Mouse (Mus musculus) lung, adult 18-20 months (tissue): ENCODE measurements around the gene Fli1.

Experiments used
- DNase-seq, 2 experiments: peaks; one replicate each; pipeline ENCODE4 v3.0.0; 2022; ENCODE audit warnings: mixed read lengths in 2 of 2

Gene Fli1

GRCm38 (mm10) chr9:32521331-32521730, 21.3 kb downstream of the Fli1 start:
- DNase-seq: no peak

- DNase-seq: no peak
Measured at GRCm38 (mm10) chr9:32520821-32521220, 21.8 kb downstream of the Fli1 start.

- DNase-seq: no peak
Measured at GRCm38 (mm10) chr9:32519101-32520051, 23.3 kb downstream of the Fli1 start.

GRCm38 (mm10) chr9:32518351-32519075, 24.1 kb downstream of the Fli1 start:
- no peak for DNase-seq

DNA sequence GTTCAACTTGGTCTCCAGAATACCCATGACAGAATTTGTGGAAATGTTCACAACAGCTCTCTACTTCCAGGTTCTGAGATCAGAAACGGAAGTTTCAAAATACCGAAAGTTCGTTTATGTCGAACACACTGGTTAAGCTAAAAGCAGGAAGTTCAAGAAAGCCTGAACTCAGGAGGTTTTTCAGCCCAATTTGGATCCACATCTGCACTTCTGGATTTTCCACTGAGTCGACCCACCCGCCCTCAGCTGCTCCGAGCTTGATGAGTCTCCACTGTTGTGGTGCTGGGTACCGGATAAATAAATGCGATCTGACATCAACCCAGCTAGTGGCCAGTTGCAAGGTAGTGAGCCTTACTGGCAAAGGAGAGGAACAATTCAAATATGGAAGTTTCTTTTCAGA, 26.0 kb downstream of the Fli1 start:
- DNase-seq: peak in 1 of 2 experiments; percentile 30

DNA sequence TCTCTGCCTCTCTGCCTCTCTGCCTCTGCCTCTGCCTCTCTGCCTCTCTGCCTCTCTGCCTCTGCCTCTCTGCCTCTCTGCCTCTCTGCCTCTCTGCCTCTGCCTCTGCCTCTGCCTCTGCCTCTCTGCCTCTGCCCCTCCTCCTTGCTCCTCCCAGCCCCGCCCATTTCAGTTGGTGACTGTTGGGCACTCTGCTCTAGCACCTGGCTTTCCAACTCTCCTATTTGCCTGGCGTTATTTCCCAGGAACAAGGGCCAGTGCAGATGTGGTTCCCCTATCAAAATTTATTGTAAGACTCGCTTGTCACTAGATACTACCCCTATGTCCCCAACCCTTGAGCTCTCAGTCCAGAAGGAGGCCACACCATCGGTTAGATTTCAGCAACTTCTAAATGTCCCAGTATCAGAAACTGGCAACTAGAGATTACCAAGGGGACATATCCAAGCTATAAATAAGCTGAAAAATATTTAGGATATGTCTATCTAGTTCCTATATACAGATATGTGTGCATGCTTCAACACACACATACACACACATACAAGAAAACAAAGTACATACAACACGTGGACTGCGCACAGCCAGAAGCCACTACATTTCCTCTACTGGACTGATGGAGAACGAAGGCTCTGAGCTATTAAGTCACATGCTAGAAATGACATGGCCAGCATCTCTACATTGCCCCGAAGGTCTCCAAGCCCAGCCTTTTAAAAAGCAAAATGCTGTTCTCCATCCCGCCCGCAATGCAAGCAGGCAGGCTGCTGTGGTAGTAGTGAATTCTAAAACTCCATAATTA, 26.6 kb downstream of the Fli1 start:
- DNase-seq: peak; percentile 54 to 62

DNA sequence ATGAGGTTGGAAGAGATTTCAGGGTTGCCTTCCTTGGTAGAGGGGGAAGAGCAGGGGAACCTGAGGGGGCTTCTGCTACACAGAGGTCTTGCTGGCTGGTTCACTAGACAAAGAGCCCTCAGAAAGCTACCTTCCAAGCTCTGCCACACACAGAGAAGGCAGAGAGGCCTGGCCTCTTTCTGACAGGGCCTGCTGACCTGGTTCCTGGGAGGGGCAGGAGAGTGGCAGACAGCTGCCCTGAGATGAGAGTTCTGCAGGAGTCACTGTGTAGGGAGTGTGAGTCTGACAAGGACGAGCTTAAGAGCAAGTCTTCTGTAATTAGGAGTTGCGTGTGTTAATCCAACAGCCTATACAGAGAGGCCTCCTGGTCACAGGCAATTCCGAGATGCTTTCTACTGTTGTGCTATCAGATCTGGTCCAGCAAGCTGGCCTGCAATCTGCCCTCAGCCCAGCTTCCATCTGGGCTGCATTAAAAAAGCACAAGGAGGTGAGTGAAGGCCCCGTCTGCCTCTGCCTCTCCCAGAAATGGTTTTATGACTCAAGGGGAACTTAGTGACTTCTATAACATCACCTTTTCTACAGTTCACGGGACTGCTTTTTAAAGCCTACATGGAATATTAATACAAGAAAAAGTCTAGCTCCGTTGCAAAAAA, 28.1 kb downstream of the Fli1 start:
- DNase-seq: no peak

- no peak for DNase-seq
Measured at GRCm38 (mm10) chr9:32513471-32513870, 29.2 kb downstream of the Fli1 start.

DNA sequence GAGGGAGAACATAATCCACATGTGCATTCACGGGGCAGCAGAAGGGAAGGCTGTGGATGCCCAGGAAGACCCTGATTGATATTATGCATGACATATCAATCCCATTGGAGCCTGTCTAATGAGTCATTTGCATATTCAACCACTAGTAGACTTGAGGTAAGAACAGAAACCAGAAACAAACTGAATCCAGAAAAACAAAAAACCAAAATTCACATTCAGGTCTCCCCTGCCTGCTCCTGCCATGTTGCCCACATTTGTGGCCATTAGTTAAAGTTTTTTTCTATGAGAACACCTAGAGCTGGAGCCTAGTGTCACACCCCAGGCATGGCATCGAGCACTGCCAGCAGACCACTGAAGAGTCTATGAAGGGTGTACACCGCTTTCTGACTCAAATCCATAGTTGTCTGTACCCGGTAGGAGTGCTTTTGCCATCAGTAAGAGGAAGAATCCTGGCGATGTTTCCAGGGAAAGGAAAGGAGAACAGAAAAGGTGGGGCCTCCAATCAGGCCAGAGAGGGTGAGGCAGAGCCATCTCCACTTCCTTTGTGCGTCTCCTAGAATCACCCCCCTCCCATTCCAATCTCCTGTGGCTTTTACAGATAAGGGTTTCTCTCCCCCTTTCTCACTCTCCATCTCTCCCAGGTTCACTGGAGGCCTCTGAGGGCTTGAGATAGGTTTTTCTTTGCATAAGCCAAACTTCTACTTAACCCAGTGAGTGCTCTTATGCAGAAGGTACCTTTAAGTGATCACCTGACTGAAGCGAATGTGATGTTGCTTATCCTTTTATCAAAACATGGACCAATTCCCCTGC, 32.0 kb downstream of the Fli1 start:
- DNase-seq: no peak

DNA sequence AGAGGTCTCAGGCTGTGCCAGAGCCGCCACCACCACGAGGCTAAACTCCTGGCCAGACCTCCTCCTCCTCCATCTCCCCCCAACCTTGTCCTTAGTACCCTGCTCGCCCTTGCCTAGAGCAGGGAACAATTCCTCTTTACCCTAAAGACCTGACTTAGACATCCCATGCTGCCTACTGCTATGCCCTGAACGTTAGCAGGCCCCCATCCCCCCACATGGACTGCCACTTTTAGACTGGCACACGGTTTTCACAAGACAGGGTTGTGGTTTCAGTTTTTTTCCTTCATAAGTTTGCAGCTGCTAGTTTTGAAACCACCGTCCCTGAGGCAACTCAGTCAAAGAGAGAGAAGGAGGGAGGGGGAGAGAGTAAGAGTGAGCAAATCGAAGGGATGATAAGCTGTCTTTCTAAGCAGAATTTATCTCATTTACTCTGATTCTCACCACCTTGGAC, 32.9 kb downstream of the Fli1 start:
- DNase-seq: peak; percentile 51 to 55

GRCm38 (mm10) chr9:32508648-32509047, 34.0 kb downstream of the Fli1 start:
- DNase-seq: peak; percentile 64 to 73

- no peak for DNase-seq
Measured at GRCm38 (mm10) chr9:32508118-32508517, 34.5 kb downstream of the Fli1 start.

DNA sequence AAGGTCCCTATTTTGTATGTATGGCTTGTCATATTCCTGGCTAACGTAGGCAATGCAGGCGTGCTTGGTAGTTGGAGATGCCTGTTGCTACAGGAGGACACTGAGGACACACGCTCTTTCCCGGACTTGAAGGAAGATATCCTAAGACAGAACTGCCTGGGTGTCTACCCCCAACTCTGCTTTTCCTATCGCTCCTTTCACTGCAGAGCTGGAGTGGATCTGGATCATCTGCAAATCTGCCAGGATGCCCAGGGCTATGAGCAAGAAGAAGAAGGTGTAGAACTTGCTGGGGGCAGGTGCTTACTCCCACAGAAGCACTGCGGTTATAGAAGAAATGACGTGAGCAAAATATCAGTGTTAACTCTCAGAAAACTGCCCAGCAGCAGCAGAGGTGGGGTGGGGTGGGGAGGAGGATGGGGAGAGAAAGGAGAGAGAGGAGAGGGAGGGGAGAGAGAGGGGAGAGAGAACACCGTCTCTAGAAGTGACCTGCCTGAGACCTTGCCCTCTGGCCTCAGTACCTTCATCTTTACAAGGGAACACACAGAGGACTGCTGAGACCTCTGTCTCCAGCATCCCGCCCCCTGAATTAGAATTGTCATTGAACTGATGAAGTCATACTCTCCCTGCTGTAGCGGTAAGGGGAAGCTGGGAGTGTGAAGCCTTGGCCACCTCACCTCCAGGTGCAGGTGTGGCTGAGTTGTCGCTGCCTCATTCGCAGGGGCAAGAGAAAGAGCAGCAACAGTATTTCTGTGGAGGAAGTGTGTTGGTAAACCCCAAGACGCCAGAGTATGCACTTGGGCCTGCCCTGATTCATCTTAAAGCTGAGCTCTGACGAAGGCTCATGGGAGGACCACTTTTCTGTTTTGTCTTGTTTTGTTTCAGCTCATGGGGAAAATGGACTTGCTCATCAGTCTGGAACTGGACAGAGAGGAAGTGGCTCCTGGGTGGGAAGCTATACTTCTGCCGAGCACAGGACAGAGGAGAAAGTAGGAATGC, 35.5 kb downstream of the Fli1 start:
- no peak for DNase-seq

- peak; percentile 56 to 66 for DNase-seq
Measured at GRCm38 (mm10) chr9:32506161-32506560, 36.5 kb downstream of the Fli1 start.

DNA sequence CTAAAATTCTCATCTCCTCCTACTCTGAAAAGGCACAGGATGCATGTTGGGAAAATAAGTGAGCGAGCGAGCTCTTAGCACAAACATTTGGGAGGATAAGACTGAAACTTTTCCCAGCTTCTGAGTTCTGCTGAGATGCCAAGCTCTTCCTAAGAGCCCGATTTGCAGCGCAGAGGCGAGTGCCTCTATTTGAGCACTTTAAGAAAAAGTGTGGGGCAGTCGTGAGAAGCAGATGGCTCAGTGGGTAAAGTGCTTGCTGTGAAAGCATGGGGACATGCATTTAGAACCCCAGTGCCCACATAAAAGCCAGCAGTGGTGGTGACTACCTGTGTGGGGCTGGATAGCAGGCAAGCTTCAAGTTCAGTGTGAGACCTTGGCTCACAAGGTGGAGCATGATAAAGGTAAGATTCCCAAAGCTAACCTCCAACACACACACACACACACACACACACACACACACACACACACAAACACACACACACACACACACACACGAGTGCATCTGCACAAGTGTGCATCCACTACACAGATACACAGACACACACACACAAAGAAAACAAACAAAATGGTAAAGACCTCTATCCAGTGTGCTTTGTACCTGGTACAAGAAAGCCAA, 37.1 kb downstream of the Fli1 start:
- no peak for DNase-seq

DNA sequence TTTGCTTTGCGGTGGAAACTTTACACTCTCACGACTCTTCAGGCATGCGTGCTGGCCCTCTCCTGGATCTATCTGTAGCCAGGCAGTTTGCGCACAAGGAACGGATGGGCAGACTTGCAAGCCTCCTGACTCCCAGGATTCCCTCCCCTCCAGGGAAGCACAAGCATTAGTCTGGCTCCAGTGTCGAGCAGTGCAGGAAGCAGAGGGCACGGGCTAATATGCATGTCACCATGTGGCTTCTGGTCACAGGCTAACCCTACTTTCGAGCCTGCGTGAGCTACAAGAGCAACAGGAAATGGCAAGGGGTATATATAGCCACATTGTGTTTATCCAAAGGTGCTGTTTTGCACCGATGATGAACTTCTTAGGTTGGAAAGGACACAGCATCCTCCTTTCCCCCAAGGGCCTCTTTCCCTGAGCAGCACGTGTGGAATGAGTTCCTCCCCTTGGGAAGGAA, 38.6 kb downstream of the Fli1 start:
- DNase-seq: no peak

GRCm38 (mm10) chr9:32503423-32503822, 39.2 kb downstream of the Fli1 start:
- no peak for DNase-seq

- DNase-seq: no peak
Measured at GRCm38 (mm10) chr9:32502256-32503010, 40.2 kb downstream of the Fli1 start.

DNA sequence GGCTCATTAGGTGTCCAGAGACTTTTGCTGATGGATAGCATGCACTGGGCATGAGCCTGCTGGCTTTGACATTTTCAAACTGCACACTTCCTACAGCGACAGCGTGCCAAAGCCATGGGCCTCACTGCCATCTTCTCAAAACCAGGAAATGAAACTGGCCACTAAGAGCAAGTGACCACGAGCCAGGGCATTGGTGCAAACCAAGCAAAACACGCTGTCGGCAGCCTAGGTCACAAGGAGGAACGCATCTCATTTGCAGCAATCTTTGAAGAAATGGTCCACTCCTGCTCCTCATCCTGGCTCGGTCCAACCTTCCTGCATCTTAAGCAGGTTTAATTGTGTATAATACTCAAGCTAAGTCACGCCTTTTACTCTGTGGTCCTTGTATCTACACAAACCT, 41.8 kb downstream of the Fli1 start:
- peak; percentile 44 to 60 for DNase-seq
